Mouse (Mus musculus) spleen, embryonic (tissue): ENCODE data around the gene Ubxn6.

Source experiments
- CTCF ChIA-PET: fragments of 350-600 bp; sonication (Branson Sonifier 250); formaldehyde crosslinking; loops from one replicate; lab custom pipeline; 2022; lab: Charles Lee

The Ubxn6 gene

GRCm38 (mm10) chr17:56057381-56058120, 17.3 kb downstream of the Ubxn6 start:
- CTCF ChIA-PET: no interaction called here

GRCm38 (mm10) chr17:56055945-56056678, 18.7 kb downstream of the Ubxn6 start:
- CTCF ChIA-PET: interaction anchor here (0.6 kb wide), 2 partner anchors 271 to 1192 kb away, joined by 3 to 5 read pairs; no protein-coding TSS in a partner anchor

- CTCF ChIA-PET: no interaction called here
Observed at GRCm38 (mm10) chr17:56054938-56055337, 19.9 kb downstream of the Ubxn6 start.

- CTCF ChIA-PET: no interaction called here
Observed at GRCm38 (mm10) chr17:56051369-56051768, 23.5 kb downstream of the Ubxn6 start.

GRCm38 (mm10) chr17:56040857-56041163, 34.0 kb downstream of the Ubxn6 start:
- CTCF ChIA-PET: interaction anchor here (1.1 kb wide), 1 partner anchor 38 kb away, joined by 3 read pairs; the partner anchor contains the start of gene Hdgfl2

GRCm38 (mm10) chr17:56040030-56040856, 34.6 kb downstream of the Ubxn6 start, which contains the start of gene Chaf1a:
Chaf1a (plus strand) TSS chr17:56040439.
- CTCF ChIA-PET: interaction anchor here (1.1 kb wide), 1 partner anchor 39 kb away, joined by 3 read pairs; the partner anchor contains the start of gene Hdgfl2

GRCm38 (mm10) chr17:56039345-56039744, 35.5 kb downstream of the Ubxn6 start:
- CTCF ChIA-PET: no interaction called here

GRCm38 (mm10) chr17:56038583-56039261, 36.1 kb downstream of the Ubxn6 start:
- CTCF ChIA-PET: no interaction called here

GRCm38 (mm10) chr17:56036901-56037287, 37.9 kb downstream of the Ubxn6 start:
- CTCF ChIA-PET: interaction anchor here (0.6 kb wide), 1 partner anchor 74 kb away, joined by 3 read pairs; no protein-coding TSS in a partner anchor

GRCm38 (mm10) chr17:56036176-56036900, 38.5 kb downstream of the Ubxn6 start, which contains the start of gene Sh3gl1:
Sh3gl1 (minus strand) TSS chr17:56036635.
- CTCF ChIA-PET: interaction anchor here (0.7 to 1.7 kb wide), 2 partner anchors 27 to 73 kb away, joined by 3 to 5 read pairs; partner anchors contain the start of gene Plin4

GRCm38 (mm10) chr17:56035216-56035615, 39.6 kb downstream of the Ubxn6 start:
- CTCF ChIA-PET: interaction anchor here (0.6 to 1.7 kb wide), 2 partner anchors 18 to 26 kb away, joined by 3 read pairs; no protein-coding TSS in a partner anchor

GRCm38 (mm10) chr17:56034726-56035100, 40.1 kb downstream of the Ubxn6 start:
- CTCF ChIA-PET: interaction anchor here (0.8 to 1.7 kb wide), 2 partner anchors 16 to 25 kb away, joined by 3 read pairs; no protein-coding TSS in a partner anchor

GRCm38 (mm10) chr17:56034040-56034725, 40.6 kb downstream of the Ubxn6 start:
- CTCF ChIA-PET: interaction anchor here (0.8 to 1.9 kb wide), 3 partner anchors 16 to 25 kb away, joined by 3 to 6 read pairs (median 3); no protein-coding TSS in a partner anchor

GRCm38 (mm10) chr17:56032831-56033230, 42.0 kb downstream of the Ubxn6 start:
- CTCF ChIA-PET: interaction anchor here (0.7 to 1.9 kb wide), 2 partner anchors 23 to 137 kb away, joined by 6 read pairs; no protein-coding TSS in a partner anchor

- CTCF ChIA-PET: interaction anchor here (0.7 to 1.9 kb wide), 3 partner anchors 10 to 136 kb away, joined by 5 to 6 read pairs (median 6); no protein-coding TSS in a partner anchor
Observed at GRCm38 (mm10) chr17:56032127-56032733, 42.6 kb downstream of the Ubxn6 start.

GRCm38 (mm10) chr17:56031431-56031830, 43.4 kb downstream of the Ubxn6 start:
- CTCF ChIA-PET: interaction anchor here (0.9 kb wide), 1 partner anchor 9 kb away, joined by 5 read pairs; no protein-coding TSS in a partner anchor

GRCm38 (mm10) chr17:56030919-56031318, 43.9 kb downstream of the Ubxn6 start:
- CTCF ChIA-PET: no interaction called here

GRCm38 (mm10) chr17:56030238-56030870, 44.5 kb downstream of the Ubxn6 start:
- CTCF ChIA-PET: no interaction called here
